Mouse (Mus musculus): ENCODE data around the gene Dhx58.

Gene Dhx58

DNA sequence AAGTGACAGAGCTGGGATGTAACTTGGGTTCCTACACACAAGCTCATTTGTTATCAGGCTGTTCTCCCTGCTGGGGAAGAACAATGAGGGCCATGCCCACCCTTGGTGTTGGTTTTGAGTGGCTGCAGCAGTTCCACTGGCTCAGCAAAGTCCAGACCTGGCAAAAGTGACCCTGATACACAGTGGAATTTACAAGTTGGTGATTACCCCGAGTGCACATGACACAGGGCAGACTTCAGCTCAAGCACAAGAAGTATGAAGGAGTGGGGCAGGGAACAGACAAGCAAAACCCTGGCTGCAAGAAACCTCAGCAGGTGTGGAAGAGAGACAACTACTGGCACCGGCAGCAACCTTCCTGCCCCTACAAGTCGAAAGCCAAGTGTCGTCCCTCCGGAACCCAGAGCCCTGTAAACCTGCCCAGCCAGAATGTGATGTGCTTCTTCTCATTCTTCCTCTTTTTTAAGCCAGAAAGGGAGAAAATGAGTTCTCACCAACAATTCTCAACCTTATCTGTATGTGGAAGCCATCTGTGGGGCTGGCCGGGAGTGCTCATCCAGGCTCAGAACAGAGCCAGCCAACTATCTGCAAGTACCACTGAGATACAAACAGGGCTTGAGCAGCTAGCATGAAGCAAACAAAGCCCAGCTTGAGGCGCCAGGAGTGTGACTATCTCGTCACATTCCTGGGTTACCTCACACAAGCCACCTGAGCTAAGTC lies 17.9 kb upstream of the Dhx58 start:
- in situ Hi-C loops (cut with MboI, MseI), result no loop called here

DNA sequence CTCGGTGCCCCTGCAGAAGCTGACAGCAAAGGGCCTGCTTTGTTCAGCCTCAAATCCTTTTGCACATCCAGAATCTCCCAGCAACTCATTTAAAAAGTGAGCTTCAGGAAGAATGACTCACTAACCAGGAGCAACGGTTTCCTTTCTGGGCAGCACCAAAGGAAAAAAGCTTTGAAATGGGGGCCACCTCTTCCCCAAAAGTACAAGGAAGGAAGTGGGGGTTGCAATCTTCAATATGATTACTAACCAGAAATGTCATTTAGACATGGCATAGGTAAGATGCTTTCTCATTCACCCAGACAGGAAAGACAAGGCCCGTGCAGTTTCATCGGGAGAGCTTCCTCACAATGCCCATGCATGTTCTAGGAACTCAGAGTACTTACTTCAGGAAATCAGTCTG lies 17.2 kb upstream of the Dhx58 start:
- in situ Hi-C loops (cut with MboI, MseI), result no loop called here

DNA sequence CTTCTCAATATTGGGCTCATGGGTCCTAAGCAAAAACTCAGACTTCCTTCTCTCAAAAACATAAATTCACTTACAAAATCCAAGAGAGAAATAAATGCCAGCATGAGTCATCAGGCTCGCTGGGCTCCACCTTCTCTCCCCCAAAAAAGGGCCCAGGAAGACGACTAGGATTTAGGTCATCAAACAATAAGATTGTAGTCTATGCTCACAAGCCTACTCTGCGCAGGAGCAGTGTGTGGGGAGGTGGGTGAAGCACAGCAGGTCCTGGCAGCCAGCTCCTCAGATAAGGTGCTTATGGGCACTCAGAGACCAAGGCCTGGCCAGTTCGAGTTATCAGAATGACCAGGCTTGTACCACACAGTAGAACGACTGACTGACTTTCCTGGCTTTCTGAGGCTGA lies 16.3 kb upstream of the Dhx58 start:
- in situ Hi-C loops (cut with MboI, MseI), result no loop called here

DNA sequence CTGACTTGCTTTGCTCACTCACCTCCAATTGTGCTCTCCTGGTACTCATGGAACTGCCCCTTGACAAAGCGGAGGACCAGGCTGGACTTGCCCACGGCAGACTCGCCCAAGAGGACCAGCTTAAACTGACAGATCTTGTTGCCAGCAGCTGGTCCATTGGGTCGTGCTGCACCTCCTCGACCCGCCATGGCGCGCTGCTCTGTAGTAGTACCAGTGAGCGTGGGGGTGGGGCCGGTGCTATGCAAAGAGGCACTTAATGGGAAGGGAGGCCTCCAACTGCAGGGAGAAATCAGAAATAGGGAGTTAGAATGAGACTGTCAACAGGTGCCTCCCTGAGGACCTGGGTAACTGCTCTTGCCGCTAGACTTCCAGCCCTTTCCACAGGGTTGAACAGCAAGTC lies 15.8 kb upstream of the Dhx58 start:
- in situ Hi-C loops (cut with MboI, MseI), result no loop called here

DNA sequence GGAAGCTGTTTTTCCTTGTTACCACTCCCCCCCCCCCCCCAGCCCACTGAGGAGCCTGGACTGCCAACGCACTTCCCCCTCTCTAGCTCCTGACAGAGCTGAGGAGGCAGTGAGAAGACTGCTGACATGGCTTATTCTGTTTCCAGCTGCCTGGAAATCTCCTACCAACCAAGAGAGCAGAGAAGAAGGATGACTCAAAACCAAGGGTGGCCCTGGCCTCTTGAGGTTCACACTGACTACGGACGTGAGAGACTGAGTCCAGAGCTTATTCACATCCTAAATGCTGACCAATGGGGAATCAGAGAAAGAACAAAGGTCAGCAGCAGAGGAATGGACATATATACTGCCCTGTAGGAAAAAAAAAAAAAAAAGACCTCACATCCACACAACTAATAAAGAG lies 15.2 kb upstream of the Dhx58 start:
- in situ Hi-C loops (cut with MboI, MseI), result no loop called here

DNA sequence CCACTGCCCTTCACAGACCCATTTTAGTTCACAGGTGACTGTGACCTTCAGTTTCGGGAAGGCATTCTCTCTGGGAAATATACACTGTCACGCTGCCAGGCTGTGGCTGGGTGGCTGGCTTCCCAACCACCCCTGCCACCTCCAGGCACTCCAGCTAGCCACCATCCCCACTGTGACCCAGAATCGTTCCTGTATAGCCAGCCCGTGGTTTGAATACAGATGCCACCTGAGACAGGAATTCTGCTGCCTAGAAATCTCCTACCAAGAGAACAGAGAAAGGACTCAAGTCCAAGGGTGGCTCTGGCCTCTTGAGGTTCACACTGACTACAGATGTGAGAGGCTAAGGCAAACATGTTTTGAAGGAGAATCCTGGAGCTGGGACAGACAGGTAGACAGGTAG lies 14.8 kb upstream of the Dhx58 start:
- in situ Hi-C loops (cut with MboI, MseI), result no loop called here

DNA sequence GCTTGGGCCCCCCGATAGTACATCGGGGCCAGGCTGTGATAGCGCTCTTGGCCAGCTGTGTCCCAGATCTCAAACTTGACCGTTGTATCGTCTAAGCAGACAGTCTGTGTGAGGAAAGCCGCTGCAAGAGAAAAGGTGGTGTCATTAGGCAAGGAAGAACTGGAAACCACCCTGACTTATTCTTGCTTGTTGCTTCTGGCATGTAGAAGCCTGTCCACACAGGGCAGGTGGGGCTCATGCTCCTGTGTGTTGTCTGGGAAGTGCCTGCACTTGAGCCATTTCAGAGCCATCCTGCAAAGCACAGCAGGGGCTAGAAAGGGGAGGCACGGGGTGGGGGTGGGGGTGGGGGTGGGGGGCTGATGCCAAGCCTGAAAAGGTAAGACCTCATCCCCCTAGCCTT lies 14.4 kb upstream of the Dhx58 start:
- in situ Hi-C loops (cut with MboI, MseI), result no loop called here

DNA sequence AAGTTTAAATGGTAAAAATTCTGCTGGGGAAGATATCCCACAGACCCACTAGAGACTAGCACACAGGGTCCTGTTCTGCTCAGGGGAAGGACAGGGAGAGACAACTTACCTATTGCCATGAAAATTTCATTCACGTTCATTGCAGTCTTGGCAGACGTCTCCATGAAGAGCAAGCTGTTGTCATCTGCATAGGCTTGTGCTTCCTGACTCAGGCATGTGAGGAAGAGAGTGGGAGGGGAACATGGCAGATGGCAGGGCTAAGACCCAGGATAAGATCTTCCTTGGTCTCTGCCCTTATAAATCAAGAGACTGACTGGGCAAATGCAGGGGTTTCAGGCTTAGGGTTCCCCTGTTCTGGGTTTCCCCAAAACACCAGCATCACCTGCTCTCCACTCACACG lies 12.6 kb upstream of the Dhx58 start:
- in situ Hi-C loops (cut with MboI, MseI), result no loop called here

DNA sequence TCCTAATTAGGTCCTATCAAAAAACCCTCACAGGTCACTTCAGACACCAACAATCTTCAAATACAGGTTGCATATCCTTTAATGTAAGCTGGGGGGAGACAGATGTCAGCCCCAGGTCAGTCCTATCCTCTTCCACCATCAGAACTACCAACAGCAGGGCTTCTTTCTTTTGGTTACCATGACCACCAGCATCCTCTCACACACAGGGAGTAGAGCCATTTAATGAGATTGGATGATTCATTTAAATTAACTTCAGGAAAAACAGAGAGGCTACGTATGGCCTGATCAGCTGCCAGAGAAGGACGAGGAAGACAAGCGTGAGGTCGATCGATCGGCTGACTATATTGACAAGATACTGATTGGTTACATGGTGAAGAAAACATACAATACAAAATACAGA lies 10.9 kb upstream of the Dhx58 start:
- in situ Hi-C loops (cut with MboI, MseI), result no loop called here

DNA sequence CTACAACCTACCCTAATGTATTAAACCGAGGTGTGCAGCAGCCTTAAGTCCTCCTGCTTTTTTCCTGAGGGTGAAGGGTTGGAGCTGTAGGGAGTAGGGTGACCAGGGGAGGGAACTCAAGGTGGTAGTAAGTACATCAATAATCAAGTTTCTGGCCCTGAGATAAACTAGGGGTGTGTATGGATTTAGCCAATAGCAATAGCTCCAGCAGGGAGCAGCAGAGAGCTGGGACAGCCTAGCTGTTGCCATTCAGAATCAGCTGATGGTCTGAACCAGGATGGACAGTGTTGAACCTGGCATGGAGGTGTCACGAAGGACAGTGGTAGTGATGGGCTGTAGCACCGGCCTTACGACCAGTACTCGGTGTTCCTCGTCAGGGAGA lies 10.5 kb upstream of the Dhx58 start:
- in situ Hi-C loops (cut with MboI, MseI), result no loop called here

DNA sequence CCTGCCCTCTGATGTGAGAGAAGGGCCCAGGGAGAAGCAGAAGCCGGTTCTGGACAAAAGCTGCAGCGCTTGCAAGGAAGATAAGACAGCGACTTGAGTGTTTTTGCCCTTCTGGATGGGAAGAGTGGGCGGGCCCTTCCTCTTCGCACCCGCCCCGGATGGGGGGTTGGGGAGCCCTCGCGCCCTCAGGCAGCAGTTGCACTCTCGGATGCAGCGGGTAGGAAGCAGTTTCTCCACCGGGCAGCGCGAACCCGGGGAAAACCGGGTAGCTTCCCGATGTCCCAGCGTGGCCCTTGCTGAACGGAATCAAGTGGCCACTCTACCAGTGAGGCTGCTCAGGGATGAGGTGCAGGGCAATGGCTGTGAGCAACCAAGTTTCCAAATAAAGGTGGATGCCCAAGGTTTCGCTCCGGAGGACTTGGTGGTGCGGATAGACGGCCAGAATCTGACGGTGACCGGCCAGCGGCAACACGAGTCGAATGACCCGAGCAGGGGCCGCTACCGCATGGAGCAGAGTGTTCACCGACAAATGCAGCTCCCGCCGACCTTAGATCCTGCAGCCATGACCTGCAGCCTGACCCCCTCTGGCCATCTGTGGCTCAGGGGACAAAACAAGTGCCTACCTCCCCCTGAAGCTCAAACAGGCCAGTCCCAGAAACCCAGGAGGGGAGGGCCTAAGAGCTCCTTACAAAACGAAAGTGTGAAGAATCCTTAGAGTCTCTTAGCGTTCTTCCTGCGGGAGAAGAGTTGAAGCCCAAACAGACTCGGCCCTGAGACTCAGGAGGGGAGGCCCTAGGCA lies 9.9 kb upstream of the Dhx58 start, which contains the start of gene Hspb9:
Gene Hspb9 (plus strand): TSS at position 116 of the 799 bp plus-strand sequence.
- in situ Hi-C loops (cut with MboI, MseI), result no loop called here

DNA sequence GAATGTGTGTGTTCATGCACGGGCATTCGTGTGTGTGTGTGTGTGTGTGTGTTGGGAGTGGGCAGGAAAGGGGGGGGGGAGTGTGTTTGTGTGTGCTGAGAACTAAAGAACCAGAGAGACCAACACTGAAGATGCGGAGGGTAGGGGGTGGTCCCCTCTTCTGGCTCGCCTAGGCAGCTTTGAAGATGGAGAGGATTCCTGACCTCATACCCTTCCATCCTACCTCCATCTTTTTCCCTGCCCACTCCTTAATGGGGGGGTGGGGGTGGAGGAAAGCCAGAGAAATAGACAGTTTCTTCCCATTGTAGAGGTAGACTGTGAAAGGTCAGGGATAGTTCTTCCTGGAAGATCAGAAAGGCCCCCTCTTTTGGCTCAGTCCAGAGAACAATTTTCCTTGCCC lies 9.1 kb upstream of the Dhx58 start:
- in situ Hi-C loops (cut with MboI, MseI), result no loop called here

DNA sequence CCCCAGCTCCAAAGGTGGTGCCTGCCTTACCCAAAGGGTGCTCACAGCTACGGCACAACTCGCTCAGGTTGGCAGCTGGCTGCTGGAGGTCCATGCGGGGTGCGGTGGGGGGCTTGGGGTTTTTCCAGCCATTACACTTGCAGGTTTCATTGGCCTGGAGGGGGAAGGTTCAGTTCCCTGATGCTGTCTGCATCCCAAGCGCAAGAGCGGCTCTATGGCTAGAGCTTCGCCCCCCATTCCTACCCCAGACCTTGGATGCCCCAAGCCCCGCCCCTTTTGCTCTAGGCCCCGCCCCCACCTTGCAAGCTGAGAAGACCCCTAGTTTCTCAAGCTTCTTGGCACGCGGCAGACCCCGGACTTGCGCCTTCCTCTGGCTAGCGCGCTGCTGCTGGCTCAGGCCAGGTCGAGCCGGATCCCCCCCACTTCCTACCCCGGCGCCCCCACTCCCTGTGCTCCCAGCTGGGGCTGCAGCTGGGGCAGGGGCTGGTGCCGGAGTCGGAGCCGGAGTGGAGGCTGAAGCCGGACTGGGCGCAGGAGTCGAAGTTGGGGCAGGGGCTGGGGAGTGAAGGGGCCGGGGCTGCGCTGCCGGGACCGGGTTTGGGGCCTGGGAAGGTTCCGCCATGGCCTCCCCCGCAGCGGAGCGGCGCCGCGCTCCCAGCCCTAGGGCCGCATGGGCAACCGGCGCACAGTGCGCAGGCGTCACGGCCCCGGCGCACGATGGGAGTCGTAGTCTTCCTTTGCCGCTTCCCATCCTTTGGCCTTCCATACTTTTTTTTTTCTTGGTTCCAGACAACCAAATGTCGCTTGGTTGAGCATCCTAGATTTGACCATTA lies 7.9 kb upstream of the Dhx58 start, which contains the start of gene Kat2a:
Gene Kat2a (minus strand): TSS at position 683 of the 833 bp plus-strand sequence.
- in situ Hi-C loops (cut with MboI, MseI), result no loop called here

DNA sequence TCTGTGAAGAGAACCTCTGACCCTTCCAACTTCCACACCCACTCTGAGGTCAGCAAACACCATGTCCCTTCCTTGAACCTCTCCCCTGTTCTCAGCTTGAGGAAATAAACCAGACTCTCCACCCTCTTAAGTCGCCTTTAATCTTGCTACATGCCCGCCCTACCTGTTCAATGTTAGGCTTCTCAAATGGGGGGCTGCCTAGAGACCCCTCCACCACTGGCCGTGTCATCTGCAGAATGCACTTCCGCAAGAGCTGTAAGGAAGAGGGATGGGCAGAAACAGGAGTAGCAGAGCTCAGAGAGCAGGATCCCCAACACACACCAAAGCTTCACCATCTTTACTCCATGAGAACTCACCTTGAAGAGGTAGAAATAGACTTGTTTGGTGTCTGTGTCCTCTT lies 6.9 kb upstream of the Dhx58 start:
- in situ Hi-C loops (cut with MboI, MseI), result no loop called here

DNA sequence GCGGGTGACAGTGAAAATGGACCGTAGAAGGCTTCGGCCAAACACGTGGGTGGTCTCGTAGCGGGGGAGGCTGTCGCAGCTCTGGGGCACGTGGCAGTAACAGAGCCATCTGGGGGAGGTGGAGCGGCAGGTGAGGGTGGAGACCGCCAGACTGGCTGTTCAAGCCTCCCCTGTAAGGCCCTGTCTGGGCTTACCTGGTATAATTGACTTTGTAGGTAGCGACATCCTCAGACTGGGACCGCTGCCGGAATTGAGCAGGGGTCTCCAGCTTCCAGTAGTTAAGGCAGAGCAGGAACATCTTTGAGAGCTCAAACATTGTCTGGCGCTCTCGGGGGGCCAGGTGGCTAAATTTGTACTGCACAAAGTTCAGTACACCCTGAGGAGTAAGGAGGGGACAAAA lies 6.5 kb upstream of the Dhx58 start:
- in situ Hi-C loops (cut with MboI, MseI), result no loop called here

DNA sequence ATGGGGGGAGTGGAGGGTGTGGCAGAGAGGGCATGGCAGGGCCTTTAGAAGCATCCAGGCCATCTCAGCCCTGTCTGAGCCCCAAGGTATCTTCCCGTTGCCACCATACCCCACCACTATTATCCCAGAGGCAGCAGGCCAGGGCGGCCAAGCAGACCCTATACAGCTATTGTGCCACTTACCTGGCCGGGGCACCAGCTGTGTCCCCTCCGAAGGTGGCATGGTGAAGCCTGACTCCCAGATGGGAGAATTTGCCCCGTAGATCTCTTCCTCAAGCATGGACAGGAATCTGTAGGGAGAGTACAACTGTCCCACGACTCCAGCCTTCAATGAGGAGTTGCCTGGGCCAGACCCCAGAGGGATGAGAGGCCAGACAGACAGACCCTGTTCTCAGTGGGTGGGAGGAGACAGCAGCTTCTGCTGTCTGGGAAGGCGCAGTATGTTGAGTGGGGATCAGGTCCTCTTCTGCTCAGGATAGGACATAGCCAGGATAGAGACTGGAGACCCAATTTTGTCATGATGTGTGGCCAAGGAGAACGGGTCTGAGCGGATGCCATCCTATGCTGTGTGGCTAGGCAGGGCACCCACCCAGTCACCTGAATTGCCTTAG lies 5.2 kb upstream of the Dhx58 start:
- in situ Hi-C loops (cut with MboI, MseI), result loop anchor here (5.0 kb wide), 2 partner anchors 63 to 142 kb away; partner anchors contain the start of gene Ghdc

DNA sequence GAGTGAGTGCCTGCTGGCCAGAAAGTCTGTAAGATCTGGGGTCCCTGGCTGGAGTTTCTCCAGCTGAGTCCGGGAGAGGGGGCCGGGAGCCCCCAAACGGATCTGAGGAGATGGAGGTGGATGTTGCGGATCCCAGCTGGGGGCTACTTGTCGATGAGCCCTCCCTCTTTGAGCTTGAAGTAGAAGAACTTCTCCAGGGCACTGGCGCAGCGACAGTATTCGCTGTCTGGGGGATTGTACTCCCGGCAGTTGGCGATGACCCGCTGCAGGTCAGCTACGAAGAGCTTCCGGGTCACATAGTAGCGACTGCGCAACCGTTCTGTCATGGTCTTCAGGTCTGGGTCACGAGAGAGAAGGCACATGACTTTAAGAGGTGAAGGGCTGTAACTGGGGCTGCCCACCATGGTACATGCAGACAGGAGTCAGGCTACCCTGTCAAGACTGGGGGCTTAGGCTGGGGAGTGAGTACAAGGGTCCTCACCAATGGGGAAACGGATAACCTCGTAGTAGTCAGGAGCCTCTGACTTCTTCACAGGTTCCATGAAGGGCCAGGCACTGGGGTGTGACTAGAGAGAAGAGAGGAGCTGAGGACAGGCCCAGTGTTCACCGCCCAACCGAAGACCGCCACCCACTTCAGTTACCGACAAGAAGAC lies 1.1 kb upstream of the Dhx58 start:
- in situ Hi-C loops (cut with MboI, MseI), result loop anchor here (5.0 kb wide), 2 partner anchors 67 to 138 kb away; partner anchors contain the start of gene Ghdc

DNA sequence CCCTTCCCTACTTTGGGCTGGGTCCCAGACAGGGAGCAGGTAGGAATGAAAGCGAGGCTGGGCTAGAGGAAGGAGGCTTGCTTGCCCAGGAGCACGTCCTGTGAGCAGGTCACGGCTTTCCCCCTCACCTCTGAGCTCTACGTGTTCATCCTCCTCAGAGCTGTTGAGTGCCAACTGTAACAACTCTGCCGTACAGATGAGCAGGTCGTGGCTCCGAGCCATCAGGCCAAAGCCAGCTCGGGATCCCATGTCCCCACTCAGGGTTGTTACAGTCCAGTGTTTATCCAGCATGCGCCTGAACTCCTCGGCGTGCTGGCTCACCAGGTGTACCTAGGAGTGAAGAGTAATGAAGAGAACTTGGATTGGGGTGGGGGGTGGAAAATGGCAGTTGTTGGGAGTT lies 705 bp downstream of the Dhx58 start:
- in situ Hi-C loops (cut with MboI, MseI), result no loop called here

DNA sequence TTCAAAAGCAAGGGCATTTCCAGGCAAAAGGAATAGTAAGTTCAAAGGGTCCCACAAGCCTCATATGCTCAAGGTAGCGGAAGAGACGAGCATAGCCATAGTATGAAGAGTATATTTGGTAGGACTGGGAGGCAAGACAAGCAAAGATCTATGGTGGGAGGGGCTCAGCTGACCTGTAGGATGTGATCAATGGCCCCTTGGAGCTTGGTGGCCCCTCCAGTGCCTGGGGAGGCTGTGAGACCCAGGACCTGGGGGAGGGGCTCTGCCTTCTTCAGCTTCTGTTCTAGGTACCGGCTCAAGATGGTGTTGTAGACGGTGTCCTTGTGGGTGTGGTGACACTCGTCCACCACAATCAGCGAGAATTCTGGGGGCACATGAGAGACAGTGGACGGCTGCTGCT lies 1.2 kb downstream of the Dhx58 start:
- in situ Hi-C loops (cut with MboI, MseI), result no loop called here

DNA sequence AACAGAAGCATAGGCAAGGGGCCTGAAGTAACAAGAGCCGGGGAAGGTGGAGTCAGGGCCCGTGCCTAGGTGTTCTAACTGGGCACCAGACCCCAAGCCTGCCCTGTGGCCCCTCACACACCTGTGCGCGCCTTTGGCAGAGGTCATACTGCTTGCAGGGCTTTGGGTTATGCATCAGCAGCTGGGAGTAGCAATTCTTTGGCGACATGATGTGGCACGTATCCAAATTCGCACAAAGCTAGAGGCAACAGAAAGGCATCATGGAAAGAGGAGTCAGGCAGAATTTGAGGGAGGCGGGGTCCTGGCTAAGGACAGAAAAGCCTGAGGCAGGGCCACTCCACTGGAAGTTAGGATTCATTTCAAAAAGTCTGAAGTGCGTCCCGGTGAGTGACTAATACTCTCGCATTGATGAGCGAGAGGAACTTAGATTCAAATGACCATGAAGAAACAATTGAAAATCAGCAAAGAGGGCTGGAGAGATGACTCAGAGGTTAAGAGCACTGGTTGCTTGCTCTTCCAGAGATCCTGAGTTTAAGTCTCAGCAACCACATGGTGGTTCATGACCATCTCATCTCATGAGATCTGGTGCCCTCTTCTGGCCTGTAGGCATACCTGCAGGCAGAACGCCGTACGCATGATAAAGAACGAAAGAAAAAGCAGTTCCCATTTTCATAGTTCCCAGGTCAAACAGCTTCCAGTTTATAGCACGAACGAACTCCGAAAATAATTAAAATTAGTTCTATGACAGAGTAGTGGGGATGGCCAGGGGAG lies 1.8 kb downstream of the Dhx58 start:
- in situ Hi-C loops (cut with MboI, MseI), result no loop called here

Measured in regulatory T cell (primary cell).